Mouse (Mus musculus): ENCODE measurements around the gene Gm16430. TPM values are rescaled to one million over a fixed set of nuclear protein-coding genes. Genes with fewer than 3 reads are reported as not detected.
"Not testable (repeated sequence)": the region's sequence is repeated elsewhere in the genome, so short reads cannot be mapped to it uniquely, and the experiment has no call there.

The Gm16430 gene
- total RNA-seq (2015; ENCODE audit: low replicate concordance) (not detected in 2 replicates), total RNA-seq (2017; ENCODE audit: low replicate concordance) (not detected in 2 replicates)

DNA sequence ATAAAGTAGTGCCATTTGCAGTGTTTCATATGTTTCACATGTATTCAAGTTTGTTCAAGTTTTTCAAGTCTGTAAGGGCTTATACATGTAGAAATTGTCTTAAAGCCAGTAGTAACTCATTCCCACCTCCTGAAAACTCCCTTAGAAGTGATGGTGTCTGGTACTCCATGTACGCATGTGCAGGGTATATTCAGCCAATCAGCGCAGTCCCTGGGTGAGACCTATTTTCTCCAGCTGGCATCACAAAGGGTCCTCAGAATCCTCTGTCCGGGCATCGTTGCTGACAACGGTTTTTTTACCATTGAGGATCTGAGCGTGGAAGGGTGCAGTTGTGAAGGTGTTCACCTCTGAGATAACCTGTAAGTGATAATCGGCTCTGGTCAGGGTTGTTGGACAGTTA, at the start of gene Gm16430:
Gene Gm16430, plus strand, starts transcription at position 301 of the 400 bp plus-strand sequence.
- not testable (repeated sequence) for ATAC-seq (replicated peaks; ENCODE audit: low FRiP score, poor library complexity, severe bottlenecking)

Other genes starting within 250 kb of the Gm16430 start
- gene Gm16405, start 91.0 kb upstream of the Gm16430 start, total RNA-seq (2015; ENCODE audit: low replicate concordance), result not detected in 2 replicates
- gene Gm16405, start 91.0 kb upstream of the Gm16430 start, total RNA-seq (2017; ENCODE audit: low replicate concordance), result not detected in 2 replicates

Measured in erythroid progenitor cell, adult 5-6 weeks (primary cell).